Mouse (Mus musculus) 3T3-L1 (cell line): ENCODE results near the gene Tmem125.
"Not testable (repeated sequence)": the region's sequence is repeated elsewhere in the genome, so short reads cannot be mapped to it uniquely, and the experiment has no call there.

Source experiments
- DNase-seq: peaks from one replicate; pipeline ENCODE4 v3.0.0-alpha.2; 2015; ENCODE audit warnings: low read depth, low spot score

Tmem125 gene

DNA sequence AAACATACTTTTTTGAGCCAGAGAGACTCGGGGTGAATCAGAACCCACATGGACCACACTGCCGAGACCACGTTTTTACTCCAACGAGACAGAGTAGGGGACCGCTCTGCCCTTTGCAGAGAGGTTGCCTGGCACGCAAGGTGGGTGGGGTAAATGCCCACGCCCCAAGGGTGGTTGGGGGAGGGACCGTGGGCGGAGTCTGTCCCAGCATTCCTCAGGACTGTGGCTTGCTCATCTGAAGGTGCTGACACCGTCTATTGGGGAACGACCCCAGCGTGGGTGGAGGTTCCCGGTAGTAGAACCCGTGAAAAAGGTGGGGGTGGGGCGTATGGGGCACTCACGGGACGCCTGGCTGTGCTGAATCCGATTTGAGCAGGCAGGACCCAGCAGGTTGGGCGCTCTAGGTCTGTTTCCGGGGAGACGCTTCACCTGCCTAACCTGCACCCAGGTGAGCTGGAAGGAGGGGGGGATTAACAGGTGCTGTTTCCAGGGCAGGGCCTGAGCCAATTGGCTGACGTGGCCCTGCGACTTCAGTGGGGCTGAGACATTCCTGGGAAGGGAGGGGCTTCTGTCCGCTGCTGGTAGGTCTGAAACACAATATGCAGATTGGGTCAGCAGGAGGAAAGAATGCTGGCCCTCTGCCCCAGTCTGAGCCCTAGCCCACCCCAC, at the start of gene Tmem125:
Gene Tmem125, minus strand, starts transcription at position 453 of the 669 bp plus-strand sequence.
- DNase-seq: no peak

DNA sequence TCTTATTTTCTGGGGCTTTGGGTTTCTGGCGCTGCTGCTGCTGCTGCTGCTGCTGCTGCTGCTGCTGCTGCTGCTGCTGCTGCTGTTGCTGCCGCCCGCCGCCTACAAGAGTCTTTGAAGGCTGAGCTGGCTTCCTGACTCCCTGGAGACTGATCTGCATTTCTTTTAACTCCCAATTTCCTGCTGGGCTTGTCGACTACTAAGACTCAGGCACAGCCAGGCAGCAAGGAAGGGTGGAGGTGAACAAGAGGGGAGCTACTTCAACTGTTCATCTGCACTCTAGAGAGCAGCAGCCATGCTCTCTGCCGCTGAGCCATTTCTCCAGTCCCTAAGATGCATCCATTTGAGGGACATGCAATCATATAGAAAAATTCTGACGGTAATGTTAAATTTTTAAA, 45.9 kb upstream of the Tmem125 start:
- no peak for DNase-seq

DNA sequence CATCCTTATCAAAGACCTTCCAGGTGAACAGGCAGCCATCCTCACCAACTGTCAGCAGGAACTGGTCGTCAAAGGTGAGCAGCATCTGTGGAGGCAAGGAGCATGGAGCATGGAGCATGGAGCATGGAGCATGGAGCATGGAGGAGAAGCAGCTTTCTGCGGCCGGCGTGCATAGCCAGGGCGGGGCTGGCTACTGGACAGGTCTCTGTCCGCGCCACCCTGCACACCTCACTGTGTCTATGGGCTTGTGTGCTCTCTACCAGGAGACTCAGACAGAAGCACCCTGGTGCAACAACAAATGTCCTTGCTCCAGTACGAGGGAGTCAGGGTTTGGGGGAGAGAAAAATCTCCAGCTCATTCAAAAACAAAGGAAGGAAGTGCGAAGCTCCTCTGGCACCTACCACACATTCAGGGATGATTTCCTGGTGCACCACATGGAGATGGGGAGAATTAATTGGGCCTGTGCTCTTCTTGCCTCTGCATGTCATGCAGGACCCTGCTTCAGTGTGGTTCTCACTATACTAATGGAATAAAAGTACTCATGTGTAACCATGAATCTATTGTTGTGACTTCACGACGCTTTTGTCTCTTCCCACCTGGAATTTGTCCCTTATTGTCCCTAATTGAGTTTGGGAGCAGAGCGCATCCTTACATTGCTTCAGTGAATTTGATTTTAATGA, 45.3 kb upstream of the Tmem125 start:
- DNase-seq: no peak

DNA sequence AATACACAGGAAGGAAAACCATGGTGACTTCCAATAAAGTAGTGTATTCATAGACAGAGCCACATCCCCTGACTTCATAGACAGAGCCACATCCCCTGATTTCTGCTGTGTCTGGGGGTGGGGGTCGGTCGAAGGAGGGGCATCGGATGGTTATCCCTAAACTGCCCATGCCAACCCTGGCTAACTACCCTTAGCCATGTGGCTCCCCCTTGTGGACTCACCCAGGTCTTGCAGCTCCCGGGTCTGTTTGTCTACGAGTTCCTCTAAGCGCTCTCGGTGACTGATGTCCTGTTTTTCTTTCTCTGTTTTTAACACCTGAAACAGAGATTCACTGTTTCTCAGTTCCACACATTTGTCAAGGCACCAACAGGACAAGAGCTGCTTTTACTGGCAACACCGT, 38.8 kb upstream of the Tmem125 start:
- DNase-seq: no peak

DNA sequence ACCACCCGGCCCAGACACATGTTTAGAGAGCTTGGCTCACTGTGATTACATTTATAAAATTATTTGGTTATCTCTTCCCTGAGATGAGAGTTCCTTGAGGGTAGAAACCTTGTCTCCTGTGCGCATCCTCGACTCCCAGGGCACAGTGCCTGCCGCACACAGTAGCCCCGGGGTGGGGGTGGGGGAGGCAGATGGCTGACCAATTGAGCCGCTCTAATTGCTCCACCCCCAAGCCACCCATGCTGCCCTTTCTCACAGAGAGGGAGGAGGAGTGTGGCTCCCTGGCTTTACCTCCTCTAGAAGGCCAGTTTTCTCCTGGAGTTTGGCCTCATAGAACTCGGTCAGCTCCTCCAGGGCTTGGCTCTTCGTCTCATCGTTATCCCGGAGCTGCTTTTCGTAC, 37.7 kb upstream of the Tmem125 start:
- no peak for DNase-seq

DNA sequence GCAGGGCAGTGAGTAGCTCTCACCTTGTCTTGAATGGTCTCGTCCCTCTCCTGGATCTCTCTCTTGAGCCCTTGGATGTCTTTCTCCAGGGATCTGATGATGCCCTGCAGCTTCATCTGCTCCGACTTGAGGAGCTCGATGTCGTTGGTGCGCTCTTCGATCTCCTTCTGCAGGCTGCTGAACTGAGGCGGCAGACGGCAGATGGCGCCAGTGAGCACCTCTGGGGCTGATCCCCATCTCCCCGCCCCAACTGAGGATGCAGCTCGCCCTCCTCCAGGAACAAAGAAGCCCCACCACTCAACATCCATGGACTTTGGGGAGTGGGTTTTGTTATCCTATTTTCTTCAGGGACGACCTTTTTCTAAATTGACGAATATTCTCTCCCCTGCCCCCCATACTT, 35.5 kb upstream of the Tmem125 start:
- DNase-seq: no peak

DNA sequence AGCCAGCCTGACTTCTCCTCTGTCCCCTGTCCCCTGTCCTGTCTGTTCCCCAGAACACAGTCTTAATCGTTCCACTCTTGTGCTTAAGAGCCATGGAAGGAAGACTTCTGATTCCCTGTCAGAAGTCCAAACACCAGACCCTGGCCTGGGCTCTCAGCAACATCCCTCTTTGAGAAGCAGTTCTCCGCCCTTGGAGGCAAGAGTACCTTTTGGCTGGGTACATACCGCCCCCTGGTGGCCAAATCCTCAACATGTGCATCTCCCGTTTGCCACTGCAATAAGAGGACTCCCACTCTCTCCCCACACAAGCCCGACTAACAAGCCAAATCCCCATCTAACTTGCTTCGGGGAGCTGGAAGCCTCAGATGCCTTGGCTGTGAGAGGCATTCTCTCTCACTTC, 32.3 kb upstream of the Tmem125 start:
- DNase-seq: peak; percentile 89

DNA sequence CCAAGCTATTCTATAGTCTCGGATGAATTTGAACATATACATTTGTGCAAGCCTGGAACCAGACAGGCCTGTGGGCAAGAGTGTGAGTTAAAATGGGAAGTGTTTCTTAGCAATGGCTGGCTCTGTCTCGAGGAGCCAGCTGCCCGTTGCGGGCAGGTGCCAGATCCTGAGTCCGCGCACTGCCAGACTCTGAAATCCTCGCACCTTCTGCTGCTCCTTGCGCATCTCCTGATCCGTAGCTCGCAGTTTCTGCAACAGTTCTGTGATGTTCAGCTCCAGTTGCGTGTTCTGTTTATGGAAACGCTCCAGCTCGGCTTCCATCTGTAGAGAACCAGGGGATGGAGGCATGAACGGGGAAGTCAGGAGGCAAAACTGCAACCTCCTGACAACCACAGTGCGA, 27.6 kb upstream of the Tmem125 start:
- DNase-seq: no peak

DNA sequence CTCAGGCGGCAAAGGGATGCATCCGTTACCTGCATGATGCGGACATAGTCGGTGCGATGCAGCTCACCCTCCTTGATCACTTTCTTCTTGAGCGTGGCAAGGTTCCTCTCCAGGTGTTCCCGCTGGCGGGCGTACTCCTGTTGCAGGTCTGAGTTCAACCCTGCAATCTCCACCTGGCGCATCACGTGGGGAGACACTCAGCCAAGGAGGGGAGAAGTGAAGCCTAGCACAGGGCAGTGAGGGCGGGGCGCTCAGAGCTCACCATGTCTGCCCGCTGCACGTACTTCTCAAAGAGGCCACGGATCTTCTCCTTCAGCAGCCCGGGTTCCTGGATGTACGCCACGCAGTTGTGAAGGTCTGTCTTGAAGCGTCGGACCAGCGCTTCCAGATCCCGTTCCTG, 25.5 kb upstream of the Tmem125 start:
- DNase-seq: no peak

DNA sequence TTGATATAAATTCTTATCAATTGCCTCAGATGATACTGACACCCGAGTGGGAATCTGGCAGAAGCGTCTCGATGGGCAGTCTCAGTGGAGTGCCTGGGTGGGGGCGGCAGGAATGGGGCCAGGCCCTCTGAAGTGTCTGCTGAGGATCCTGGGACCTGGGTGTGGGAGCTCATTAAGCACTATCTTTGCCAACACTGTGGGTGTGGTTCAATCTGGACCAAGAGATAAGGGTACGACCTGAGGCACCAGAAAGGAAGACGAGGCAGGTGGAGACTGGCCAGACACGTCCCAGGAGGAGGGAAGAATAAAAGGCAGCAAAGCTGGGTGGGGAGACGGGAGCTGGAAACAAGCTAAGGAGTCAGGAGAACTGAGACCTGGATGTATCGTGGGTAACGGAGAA, 24.9 kb upstream of the Tmem125 start:
- no peak for DNase-seq

DNA sequence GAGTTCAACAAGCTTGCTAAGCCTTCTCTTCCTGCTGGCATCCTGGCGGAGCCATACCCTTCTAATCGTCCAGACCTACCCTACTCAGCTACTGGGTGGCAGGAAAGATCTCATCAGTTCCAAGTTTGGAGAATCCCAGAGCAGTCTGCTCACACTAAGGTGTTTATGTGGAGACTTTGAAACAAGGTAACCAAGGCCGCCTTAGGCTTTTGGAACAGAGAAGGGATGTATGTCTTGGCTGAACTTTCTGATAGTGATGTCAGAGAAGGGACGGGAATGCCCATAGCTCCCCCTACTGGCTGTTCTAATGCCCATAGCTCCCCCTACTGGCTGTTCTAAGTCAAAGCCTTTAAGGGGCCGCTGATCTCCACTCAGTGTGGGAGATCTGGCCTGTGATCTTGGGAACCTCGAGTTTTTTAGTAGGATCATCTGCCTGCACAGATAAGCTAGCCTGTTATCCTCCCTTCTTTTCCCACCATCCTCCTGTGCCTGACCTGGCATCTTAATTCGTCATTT, 22.4 kb upstream of the Tmem125 start:
- DNase-seq: peak; percentile 85

DNA sequence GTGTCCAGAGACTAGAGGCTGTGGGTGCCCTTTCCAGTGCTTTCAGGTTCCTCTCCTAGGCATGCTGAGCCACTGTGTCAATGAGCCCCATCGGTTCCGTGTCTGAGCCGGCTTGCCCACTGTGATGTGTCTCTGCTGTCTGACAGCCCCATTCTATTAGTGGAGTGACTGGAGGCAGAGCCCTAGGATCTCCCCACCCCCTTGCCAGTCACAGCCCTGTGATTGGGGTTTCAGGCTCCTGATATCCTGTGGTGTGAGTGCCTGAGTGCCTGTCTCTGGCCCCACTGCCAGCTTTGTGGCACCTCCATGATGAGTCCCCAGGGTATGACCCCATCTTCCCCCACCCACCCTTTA, 21.1 kb upstream of the Tmem125 start:
- DNase-seq: no peak

DNA sequence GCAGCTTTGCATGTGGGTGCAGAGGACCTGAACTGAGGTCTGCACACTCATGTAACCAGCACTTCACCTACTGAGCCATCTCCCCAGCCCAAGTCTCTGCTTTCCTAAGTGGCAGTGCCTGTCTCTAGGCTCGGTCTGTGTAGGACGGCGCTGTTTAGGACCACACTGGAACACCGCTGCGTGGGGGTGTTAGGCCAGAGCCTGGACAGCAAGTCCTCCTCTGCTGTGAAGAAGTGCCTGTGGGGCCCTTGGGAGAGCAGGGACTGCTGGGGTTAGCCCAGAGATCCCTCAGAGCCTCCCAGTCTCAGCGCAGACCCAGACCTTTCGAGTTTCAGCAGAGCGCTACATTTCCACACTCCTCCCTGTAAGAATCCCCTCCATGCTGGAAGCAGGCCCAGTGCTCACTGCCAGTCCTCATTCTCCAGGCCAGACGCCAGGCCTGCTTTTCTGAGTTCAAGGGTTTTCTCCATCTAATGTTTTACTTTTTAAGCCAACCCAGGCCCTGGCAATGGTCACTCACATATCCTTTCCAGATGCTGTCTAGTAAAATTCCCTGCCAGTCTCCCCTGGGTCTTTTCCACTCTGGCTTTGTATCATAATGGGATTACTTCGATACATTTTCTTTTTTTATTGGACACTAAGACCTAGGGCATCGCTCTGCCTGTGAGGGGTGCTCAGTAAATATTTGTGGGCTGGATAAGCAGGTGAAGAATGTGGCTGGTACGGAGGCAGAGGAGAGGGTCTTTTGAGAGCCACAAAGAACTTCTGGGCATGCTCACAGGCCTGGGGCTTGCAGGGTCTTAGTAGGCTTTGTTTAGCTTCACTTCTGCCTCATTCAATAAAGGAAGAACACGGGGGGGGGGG, 20.4 kb upstream of the Tmem125 start:
- peak; percentile 18 for DNase-seq

DNA sequence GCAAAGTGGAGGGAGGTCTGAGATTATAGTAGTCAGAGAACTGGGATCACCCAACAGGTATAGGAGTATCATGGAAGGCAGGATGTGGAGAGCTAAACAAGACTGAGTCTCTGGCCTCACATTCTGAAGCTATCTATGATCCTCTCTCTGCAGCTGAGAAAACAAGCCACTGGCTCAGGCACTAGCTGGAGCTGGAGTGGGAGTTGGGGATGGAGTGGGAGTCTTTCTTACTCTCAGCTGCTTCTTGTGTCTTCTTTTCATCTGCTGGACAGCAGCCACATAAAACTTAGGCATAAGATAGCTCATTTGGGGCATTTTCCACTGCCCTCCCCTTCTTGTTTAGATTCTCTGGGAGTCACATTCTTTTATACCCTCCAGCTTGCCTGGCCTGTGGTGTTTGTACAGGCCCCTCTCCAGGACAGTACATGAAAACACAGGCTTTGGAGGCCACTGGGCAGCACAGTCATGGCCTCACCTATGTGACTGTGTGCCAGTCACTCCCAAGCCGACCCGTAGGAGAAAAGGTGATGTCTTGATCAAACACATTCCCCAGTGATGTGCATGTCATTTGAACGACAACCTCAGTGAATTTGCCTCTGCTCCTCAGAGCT, 9.3 kb upstream of the Tmem125 start:
- no peak for DNase-seq

DNA sequence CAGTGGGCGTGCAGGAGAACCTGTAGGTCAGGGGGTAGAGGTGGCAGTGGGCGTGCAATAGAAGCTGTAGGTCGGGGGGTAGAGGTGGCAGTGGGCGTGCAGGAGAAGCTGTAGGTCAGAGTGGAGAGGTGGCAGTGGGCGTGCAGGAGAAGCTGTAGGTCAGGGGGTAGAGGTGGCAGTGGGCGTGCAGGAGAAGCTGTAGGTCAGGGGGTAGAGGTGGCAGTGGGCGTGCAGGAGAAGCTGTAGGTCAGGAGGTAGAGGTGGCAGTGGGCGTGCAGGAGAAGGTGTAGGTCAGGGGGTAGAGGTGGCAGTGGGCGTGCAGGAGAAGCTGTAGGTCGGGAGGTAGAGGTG, 4.3 kb upstream of the Tmem125 start:
- DNase-seq: peak; percentile 51

DNA sequence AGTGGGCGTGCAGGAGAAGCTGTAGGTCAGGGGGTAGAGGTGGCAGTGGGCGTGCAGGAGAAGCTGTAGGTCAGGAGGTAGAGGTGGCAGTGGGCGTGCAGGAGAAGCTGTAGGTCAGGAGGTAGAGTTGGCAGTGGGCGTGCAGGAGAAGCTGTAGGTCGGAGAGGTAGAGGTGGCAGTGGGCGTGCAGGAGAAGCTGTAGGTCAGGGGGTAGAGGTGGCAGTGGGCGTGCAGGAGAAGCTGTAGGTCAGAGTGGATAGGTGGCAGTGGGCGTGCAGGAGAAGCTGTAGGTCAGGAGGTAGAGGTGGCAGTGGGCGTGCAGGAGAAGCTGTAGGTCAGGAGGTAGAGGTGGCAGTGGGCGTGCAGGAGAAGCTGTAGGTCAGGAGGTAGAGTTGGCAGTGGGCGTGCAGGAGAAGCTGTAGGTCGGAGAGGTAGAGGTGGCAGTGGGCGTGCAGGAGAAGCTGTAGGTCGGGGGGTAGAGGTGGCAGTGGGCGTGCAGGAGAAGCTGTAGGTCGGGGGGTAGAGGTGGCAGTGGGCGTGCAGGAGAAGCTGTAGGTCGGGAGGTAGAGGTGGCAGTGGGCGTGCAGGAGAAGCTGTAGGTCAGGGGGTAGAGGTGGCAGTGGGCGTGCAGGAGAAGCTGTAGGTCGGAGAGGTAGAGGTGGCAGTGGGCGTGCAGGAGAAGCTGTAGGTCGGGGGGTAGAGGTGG, 3.7 kb upstream of the Tmem125 start:
- DNase-seq: not testable (repeated sequence)

DNA sequence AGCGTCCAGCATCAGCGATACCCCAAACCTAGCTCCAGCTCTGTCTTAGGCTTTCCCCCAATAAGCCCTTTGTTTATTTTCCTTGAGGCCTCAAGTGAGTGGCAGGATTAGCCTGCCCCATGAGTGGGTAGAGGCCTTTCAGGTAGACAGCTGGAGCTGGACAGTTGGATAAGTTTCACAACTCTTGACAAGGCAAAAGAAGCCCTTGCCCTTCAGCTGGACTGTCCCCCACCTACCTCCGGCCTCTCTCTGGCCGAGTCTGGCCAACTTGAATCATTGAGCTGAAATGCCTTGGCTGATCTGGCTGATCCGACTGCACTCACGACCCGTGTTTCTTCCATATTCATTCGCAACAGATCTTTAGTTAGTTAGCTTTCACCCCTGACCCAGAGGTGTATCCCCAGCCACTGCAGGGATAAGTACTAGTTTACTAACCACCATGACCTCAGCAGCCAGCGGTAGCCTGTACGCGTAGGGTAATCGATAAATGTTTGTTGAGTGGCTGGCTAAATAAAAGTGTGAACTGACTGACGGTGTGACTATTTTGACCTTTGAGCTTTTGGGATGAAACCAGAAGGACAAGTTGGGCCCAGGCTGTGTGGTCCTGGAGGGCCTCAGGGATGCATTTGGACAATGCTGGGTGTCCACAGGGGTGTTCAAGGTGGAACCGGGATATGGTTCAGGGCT, 740 bp upstream of the Tmem125 start:
- no peak for DNase-seq

DNA sequence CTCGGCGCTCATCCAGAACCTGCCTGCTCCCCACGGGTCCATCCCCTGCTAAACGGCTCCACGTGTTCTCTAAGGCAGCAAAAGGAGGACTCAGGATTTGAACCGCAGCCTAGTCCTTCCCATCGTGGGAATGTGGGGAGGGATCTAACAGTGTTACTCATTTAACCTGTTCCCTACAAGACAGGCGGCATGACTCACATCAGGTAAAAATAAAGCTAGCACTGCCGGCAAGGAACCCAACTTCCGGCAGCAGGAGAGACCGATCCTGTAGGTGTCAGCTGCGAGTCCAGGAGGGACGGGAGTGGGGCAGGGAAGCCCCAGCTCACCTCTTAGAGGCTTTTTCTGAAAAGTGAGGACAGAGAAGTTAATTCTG, 700 bp downstream of the Tmem125 start:
- no peak for DNase-seq

DNA sequence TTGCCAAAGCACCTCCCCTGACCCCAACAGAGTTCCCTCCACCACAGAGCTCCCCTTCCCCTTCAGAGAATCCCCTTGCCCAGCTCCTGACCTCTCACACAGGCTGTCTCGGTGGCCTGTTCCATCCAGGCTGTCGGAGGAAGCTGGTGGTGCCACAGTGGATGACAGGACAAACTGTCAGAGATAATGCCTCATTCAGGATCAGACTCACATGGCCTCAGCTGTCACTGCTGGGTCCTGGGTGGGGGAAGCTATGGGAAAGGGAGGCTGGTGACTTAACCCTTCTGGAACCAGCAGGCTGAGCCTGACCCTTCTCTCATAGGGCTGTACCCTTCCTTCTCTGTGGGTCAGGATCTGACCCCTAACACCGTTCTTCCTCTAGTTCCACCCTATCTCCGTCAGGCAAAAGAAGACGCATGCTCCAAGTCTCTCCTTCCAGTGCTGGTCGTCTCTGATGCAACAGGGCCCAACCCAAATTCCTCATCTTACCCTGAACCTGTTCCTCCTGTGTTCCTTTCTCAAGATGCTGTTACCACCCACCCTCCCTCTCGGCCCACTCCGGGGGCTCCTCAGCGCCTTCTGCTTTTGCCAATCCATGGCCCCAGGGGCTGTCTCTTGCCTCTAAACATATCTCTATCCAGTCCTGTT, 1.2 kb downstream of the Tmem125 start:
- DNase-seq: no peak

DNA sequence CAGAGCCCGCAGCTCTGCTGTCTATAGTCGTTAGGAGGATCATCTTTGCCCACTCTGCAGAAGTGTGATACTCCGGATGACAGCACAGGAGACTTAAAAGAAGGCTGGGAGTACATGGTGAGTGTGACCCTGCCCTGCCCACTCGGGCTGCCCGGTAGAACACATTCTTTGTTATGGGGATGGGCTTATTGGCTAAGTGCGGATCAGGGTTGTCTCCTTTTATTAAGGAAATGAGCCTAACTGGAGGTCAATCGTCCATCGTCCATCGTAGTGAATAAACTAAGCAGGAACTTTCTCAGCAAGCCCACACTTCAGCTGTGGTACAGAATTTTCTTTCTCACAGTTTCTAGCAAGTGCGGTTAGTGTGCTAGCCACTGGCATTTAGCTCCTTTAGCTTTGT, 3.9 kb downstream of the Tmem125 start:
- DNase-seq: no peak

DNA sequence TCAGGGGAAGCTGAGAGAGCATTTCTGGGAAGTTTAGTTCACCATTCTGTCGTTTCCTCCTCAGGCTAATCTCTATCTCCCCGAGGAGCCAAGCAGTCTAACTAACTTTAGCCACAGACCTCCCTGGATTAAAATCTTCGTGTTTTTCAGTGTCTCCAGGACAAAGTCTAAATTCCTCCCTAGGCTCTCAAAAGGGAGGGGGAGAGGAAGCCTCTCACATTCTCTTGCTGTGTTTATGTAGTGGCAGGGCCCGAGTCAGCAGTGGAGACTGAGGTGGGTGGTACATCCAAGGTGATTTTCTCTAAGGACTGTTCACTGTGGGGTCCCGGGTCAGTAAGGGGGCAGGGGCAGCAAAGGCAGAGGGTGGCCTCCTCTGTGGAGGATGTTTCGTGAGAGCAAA, 6.0 kb downstream of the Tmem125 start:
- DNase-seq: no peak
